Mouse (Mus musculus): Measurements from ENCODE around the gene Chga. TPM values are rescaled to one million over a fixed set of nuclear protein-coding genes. Genes with fewer than 3 reads are reported as not detected.

The Chga gene
- polyA plus RNA-seq, 1 experiment from 2014 or later = 0.54 TPM

GRCm38 (mm10) chr12:102579041-102579440 lies 24.3 kb downstream of the Chga start:
- 53% methylated on average over 6 of the region's 6 CpGs for WGBS

GRCm38 (mm10) chr12:102581579-102582196 lies 26.9 kb downstream of the Chga start:
- Histone ChIP-seq H3K4me2 (ENCODE audit: low read length) (no peak overlapping the region), H3K4me1 (replicated peaks; ENCODE audit: insufficient read depth, low read length) (no peaks in the 10 kb centered on the region), H3K27me3 (ENCODE audit: insufficient read depth, low read length) (no peaks in the 10 kb centered on the region), H3K27ac (no peak overlapping the region), H3K9me3 (replicated peaks; ENCODE audit: low read length) (no peaks in the 10 kb centered on the region), H3K36me3 (ENCODE audit: insufficient read depth, low read length) (peaks cover 4% of the 10 kb centered on the region; the same call in 1 of the 2 replicates), H3K4me3 (replicated peaks; ENCODE audit: low read depth, low read length) (no peak overlapping the region), H3K9ac (ENCODE audit: low read depth, low read length) (no peak overlapping the region)
- no peak for DNase-seq (ENCODE audit: low spot score)
- TF ChIP-seq CTCF (IDR thresholded peaks at IDR 0.05; ENCODE audit: low read depth) = no peak
- no peak for ATAC-seq (replicated peaks; ENCODE audit: low FRiP score, low read depth)
- WGBS = 71% methylated on average over 5 of the region's 5 CpGs

More at GRCm38 (mm10) chr12:102579041-102579440, 24.3 kb downstream of the Chga start:
- no peaks in the 10 kb centered on the region for H3K4me1 ChIP-seq (replicated peaks; ENCODE audit: insufficient read depth, low read length)
- peaks cover under 1% of the 10 kb centered on the region; the same call in 1 of the 2 replicates for H3K36me3 ChIP-seq (ENCODE audit: insufficient read depth, low read length)
- H3K4me3 ChIP-seq (replicated peaks; ENCODE audit: low read depth, low read length) = no peak overlapping the region
- peak; percentile 44 for ATAC-seq (replicated peaks; ENCODE audit: low FRiP score, low read depth)
- H3K4me2 ChIP-seq (ENCODE audit: low read length) = no peak overlapping the region
- H3K27me3 ChIP-seq (ENCODE audit: insufficient read depth, low read length) = no peaks in the 10 kb centered on the region
- no peak overlapping the region for H3K27ac ChIP-seq
- peak; percentile 76 for DNase-seq (ENCODE audit: low spot score)
- H3K9me3 ChIP-seq (replicated peaks; ENCODE audit: low read length) = no peaks in the 10 kb centered on the region
- peak; percentile 88 for TF ChIP-seq CTCF (IDR thresholded peaks at IDR 0.05; ENCODE audit: low read depth)
- H3K9ac ChIP-seq (ENCODE audit: low read depth, low read length) = no peak overlapping the region

DNA sequence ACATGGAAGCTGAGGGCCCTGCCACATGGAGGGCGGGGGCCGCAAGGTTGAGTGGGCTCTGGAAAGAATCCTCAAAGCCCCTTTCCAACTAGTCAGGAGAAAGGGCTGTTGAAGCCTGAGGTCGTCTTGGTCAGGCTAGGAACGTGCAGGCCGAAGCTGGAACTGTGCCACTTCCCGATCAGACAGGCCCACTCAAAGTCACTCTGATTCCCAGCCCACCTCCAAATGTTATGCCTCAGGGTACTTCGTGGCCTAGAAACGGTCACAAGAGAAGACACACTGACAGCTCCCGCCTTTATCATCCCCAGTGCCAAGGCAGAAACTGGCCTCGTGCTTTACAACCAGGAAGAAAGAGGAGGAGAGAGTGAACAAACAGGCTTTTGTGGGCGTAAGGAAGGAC lies 27.7 kb downstream of the Chga start:
- WGBS = 74% methylated on average over 11 of the region's 11 CpGs
- H3K4me2 ChIP-seq (ENCODE audit: low read length) = no peak overlapping the region
- H3K27ac ChIP-seq = no peak overlapping the region
- H3K27me3 ChIP-seq (ENCODE audit: insufficient read depth, low read length) = no peaks in the 10 kb centered on the region
- DNase-seq (ENCODE audit: low spot score) (no peak), ATAC-seq (replicated peaks; ENCODE audit: low FRiP score, low read depth) (no peak)
- H3K4me1 ChIP-seq (replicated peaks; ENCODE audit: insufficient read depth, low read length) = no peaks in the 10 kb centered on the region
- no peak overlapping the region for H3K4me3 ChIP-seq (replicated peaks; ENCODE audit: low read depth, low read length)
- no peaks in the 10 kb centered on the region for H3K9me3 ChIP-seq (replicated peaks; ENCODE audit: low read length)
- H3K9ac ChIP-seq (ENCODE audit: low read depth, low read length) = no peak overlapping the region
- no peak for TF ChIP-seq CTCF (IDR thresholded peaks at IDR 0.05; ENCODE audit: low read depth)
- H3K36me3 ChIP-seq (ENCODE audit: insufficient read depth, low read length) = peaks cover 4% of the 10 kb centered on the region; the same call in 1 of the 2 replicates

- WGBS = 84% methylated on average over 3 of the region's 3 CpGs
- Histone ChIP-seq H3K4me2 (ENCODE audit: low read length) (no peak overlapping the region), H3K4me3 (replicated peaks; ENCODE audit: low read depth, low read length) (no peak overlapping the region), H3K9me3 (replicated peaks; ENCODE audit: low read length) (no peaks in the 10 kb centered on the region), H3K9ac (ENCODE audit: low read depth, low read length) (no peak overlapping the region), H3K4me1 (replicated peaks; ENCODE audit: insufficient read depth, low read length) (no peaks in the 10 kb centered on the region), H3K36me3 (ENCODE audit: insufficient read depth, low read length) (peaks cover 4% of the 10 kb centered on the region; the same call in 1 of the 2 replicates), H3K27me3 (ENCODE audit: insufficient read depth, low read length) (no peaks in the 10 kb centered on the region), H3K27ac (no peak overlapping the region)
- TF ChIP-seq CTCF (IDR thresholded peaks at IDR 0.05; ENCODE audit: low read depth) = no peak
- ATAC-seq (replicated peaks; ENCODE audit: low FRiP score, low read depth) (no peak), DNase-seq (ENCODE audit: low spot score) (no peak)
Observed at GRCm38 (mm10) chr12:102585390-102585789, 30.6 kb downstream of the Chga start.

GRCm38 (mm10) chr12:102586286-102586881 lies 31.6 kb downstream of the Chga start:
- Histone ChIP-seq H3K36me3 (ENCODE audit: insufficient read depth, low read length) (peaks cover 4% of the 10 kb centered on the region; the same call in 1 of the 2 replicates), H3K9me3 (replicated peaks; ENCODE audit: low read length) (no peaks in the 10 kb centered on the region), H3K27ac (no peak overlapping the region), H3K4me1 (replicated peaks; ENCODE audit: insufficient read depth, low read length) (0 out of 2 replicates have a peak, but pooled peaks cover 3% of the 10 kb centered on the region), H3K27me3 (ENCODE audit: insufficient read depth, low read length) (no peaks in the 10 kb centered on the region), H3K9ac (ENCODE audit: low read depth, low read length) (no peak overlapping the region), H3K4me2 (ENCODE audit: low read length) (no peak overlapping the region), H3K4me3 (replicated peaks; ENCODE audit: low read depth, low read length) (no peak overlapping the region)
- 72% methylated on average over 9 of the region's 9 CpGs for WGBS
- DNase-seq (ENCODE audit: low spot score) (no peak), ATAC-seq (replicated peaks; ENCODE audit: low FRiP score, low read depth) (no peak)
- no peak for TF ChIP-seq CTCF (IDR thresholded peaks at IDR 0.05; ENCODE audit: low read depth)

GRCm38 (mm10) chr12:102587106-102587505 lies 32.3 kb downstream of the Chga start:
- no peak for TF ChIP-seq CTCF (IDR thresholded peaks at IDR 0.05; ENCODE audit: low read depth)
- Histone ChIP-seq H3K27ac (no peak overlapping the region), H3K9ac (ENCODE audit: low read depth, low read length) (no peak overlapping the region), H3K9me3 (replicated peaks; ENCODE audit: low read length) (no peaks in the 10 kb centered on the region), H3K4me2 (ENCODE audit: low read length) (no peak overlapping the region), H3K4me3 (replicated peaks; ENCODE audit: low read depth, low read length) (no peak overlapping the region), H3K4me1 (replicated peaks; ENCODE audit: insufficient read depth, low read length) (0 out of 2 replicates have a peak, but pooled peaks cover 3% of the 10 kb centered on the region), H3K36me3 (ENCODE audit: insufficient read depth, low read length) (peaks cover 4% of the 10 kb centered on the region; the same call in 1 of the 2 replicates), H3K27me3 (ENCODE audit: insufficient read depth, low read length) (no peaks in the 10 kb centered on the region)
- 84% methylated on average over 8 of the region's 8 CpGs for WGBS
- ATAC-seq (replicated peaks; ENCODE audit: low FRiP score, low read depth) (no peak), DNase-seq (ENCODE audit: low spot score) (no peak)
